Mouse (Mus musculus): ENCODE measurements at regions not wholly inside any gene's neighbourhood (a gene's known extent, or its start where the extent isn't known, plus 50 kb on each side); places are given as distances from the start of the nearest gene placed in this dataset.

- in situ Hi-C loops (cut with MseI, MboI): loop anchor here in 1 of 2 experiments (5.0 to 25.0 kb wide), 2 partner anchors 84 to 264 kb away; no protein-coding TSS in a partner anchor
These were observed 102.6 kb downstream of the Dad1 start for GRCm38 (mm10) chr14:54151272-54151671.

- in situ Hi-C loops (cut with MseI, MboI): loop anchor here in 1 of 2 experiments (5.0 to 25.0 kb wide), 2 partner anchors 83 to 263 kb away; no protein-coding TSS in a partner anchor
These were observed 103.7 kb downstream of the Dad1 start for GRCm38 (mm10) chr14:54150221-54150620.

GRCm38 (mm10) chr14:54148626-54149025, 105.3 kb downstream of the Dad1 start:
- in situ Hi-C loops (cut with MseI, MboI): loop anchor here in 1 of 2 experiments (5.0 kb wide), 1 partner anchor 76 kb away; no protein-coding TSS in a partner anchor

GRCm38 (mm10) chr14:54148121-54148520, 105.8 kb downstream of the Dad1 start:
- in situ Hi-C loops (cut with MseI, MboI): loop anchor here in 1 of 2 experiments (5.0 kb wide), 1 partner anchor 76 kb away; no protein-coding TSS in a partner anchor

- in situ Hi-C loops (cut with MseI, MboI): loop anchor here in 1 of 2 experiments (5.0 kb wide), 1 partner anchor 75 kb away; no protein-coding TSS in a partner anchor
These were observed 106.4 kb downstream of the Dad1 start for GRCm38 (mm10) chr14:54147546-54147945.

- in situ Hi-C loops (cut with MseI, MboI): loop anchor here in 1 of 2 experiments (5.0 kb wide), 1 partner anchor 74 kb away; no protein-coding TSS in a partner anchor
These were observed 107.9 kb downstream of the Dad1 start for GRCm38 (mm10) chr14:54145743-54146741.

- in situ Hi-C loops (cut with MseI, MboI): no loop called here
These were observed 110.1 kb downstream of the Dad1 start for GRCm38 (mm10) chr14:54143828-54144227.

- in situ Hi-C loops (cut with MseI, MboI): no loop called here
These were observed 115.6 kb downstream of the Dad1 start for GRCm38 (mm10) chr14:54138288-54138687.

- in situ Hi-C loops (cut with MseI, MboI): no loop called here
These were observed 117.4 kb downstream of the Dad1 start for GRCm38 (mm10) chr14:54136538-54136937.

GRCm38 (mm10) chr14:54128334-54128733, 125.6 kb downstream of the Dad1 start:
- in situ Hi-C loops (cut with MseI, MboI): no loop called here

GRCm38 (mm10) chr14:54125510-54125909, 128.4 kb downstream of the Dad1 start:
- in situ Hi-C loops (cut with MseI, MboI): no loop called here

- in situ Hi-C loops (cut with MseI, MboI): loop anchor here in 1 of 2 experiments (25.0 kb wide), 1 partner anchor 1085 kb away; no protein-coding TSS in a partner anchor
These were observed 131.9 kb downstream of the Dad1 start for GRCm38 (mm10) chr14:54121973-54122372.

- in situ Hi-C loops (cut with MseI, MboI): loop anchor here in 1 of 2 experiments (25.0 kb wide), 1 partner anchor 1084 kb away; no protein-coding TSS in a partner anchor
These were observed 132.6 kb downstream of the Dad1 start for GRCm38 (mm10) chr14:54121340-54121739.

- in situ Hi-C loops (cut with MseI, MboI): loop anchor here in 1 of 2 experiments (25.0 kb wide), 1 partner anchor 1083 kb away; no protein-coding TSS in a partner anchor
These were observed 133.7 kb downstream of the Dad1 start for GRCm38 (mm10) chr14:54120194-54120593.

- in situ Hi-C loops (cut with MseI, MboI): loop anchor here in 1 of 2 experiments (25.0 kb wide), 1 partner anchor 1080 kb away; no protein-coding TSS in a partner anchor
These were observed 136.3 kb downstream of the Dad1 start for GRCm38 (mm10) chr14:54117607-54118006.

- in situ Hi-C loops (cut with MseI, MboI): loop anchor here in 1 of 2 experiments (25.0 kb wide), 1 partner anchor 1076 kb away; no protein-coding TSS in a partner anchor
These were observed 140.7 kb downstream of the Dad1 start for GRCm38 (mm10) chr14:54113216-54113615.

GRCm38 (mm10) chr14:54110971-54111370, 142.9 kb downstream of the Dad1 start:
- in situ Hi-C loops (cut with MseI, MboI): loop anchor here in 1 of 2 experiments (25.0 kb wide), 1 partner anchor 1074 kb away; no protein-coding TSS in a partner anchor

- in situ Hi-C loops (cut with MseI, MboI): loop anchor here in 1 of 2 experiments (25.0 kb wide), 1 partner anchor 1072 kb away; no protein-coding TSS in a partner anchor
These were observed 144.8 kb downstream of the Dad1 start for GRCm38 (mm10) chr14:54109129-54109528.

- in situ Hi-C loops (cut with MseI, MboI): loop anchor here in 1 of 2 experiments (25.0 kb wide), 1 partner anchor 1071 kb away; no protein-coding TSS in a partner anchor
These were observed 145.4 kb downstream of the Dad1 start for GRCm38 (mm10) chr14:54108311-54109074.

- in situ Hi-C loops (cut with MseI, MboI): loop anchor here in 1 of 2 experiments (25.0 kb wide), 1 partner anchor 1070 kb away; no protein-coding TSS in a partner anchor
These were observed 146.6 kb downstream of the Dad1 start for GRCm38 (mm10) chr14:54107204-54107796.
